Mouse (Mus musculus) small intestine, adult 2 months (tissue): Measurements from ENCODE around the gene Trappc10.

ENCODE experiments used
- CTCF ChIP-seq: fragments of 200-500 bp; IDR thresholded peaks from 2 replicates; pipeline ENCODE4 v1.5.1; 2012; ENCODE audit warnings: low read depth, mild to moderate bottlenecking, control low read depth, inconsistent platforms, low read length, moderate library complexity, mixed read lengths; ENCODE audit not compliant: insufficient replicate concordance, insufficient read length; ENCODE audit errors: extremely low read depth
- POLR2A ChIP-seq: fragments of 200-500 bp; IDR thresholded peaks from 2 replicates; pipeline ENCODE4 v1.6.1; 2012; ENCODE audit warnings: low read depth, mild to moderate bottlenecking, control low read depth, inconsistent platforms, low read length, moderate library complexity

- TF ChIP-seq POLR2A (no peak), CTCF (no peak)
Measured at GRCm38 (mm10) chr10:78276242-78276641, 31.8 kb upstream of the Trappc10 start.
